Mouse (Mus musculus) Muller cell, postnatal 12 days (primary cell): ENCODE measurements around the gene Def8.
"Not testable (repeated sequence)": the region's sequence is repeated elsewhere in the genome, so short reads cannot be mapped to it uniquely, and the experiment has no call there.

Experiments
- DNase-seq: peaks from one replicate; pipeline ENCODE4 v3.0.0-alpha.2; 2015; ENCODE audit errors: inconsistent ontology term

Def8 gene

DNA sequence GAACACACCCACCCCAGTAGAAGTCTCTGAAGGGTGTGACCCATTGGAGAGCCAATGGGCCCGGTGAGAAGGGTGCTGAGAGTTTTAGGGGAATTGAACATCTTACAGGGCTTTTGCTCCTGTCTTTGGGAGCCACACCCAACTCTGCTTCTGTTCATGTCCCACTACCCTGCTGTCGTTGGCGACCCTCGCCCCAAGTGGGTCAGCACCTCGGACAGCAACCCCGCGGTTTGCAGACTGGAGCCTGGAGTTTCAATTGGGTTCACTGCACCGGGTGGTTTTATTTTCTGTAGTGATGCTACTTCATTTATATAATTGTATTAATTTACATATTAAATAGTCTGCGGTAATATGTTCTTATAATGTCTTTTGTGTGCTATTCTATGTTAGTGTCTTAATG, 9.1 kb upstream of the Def8 start:
- peak; percentile 14 for DNase-seq

DNA sequence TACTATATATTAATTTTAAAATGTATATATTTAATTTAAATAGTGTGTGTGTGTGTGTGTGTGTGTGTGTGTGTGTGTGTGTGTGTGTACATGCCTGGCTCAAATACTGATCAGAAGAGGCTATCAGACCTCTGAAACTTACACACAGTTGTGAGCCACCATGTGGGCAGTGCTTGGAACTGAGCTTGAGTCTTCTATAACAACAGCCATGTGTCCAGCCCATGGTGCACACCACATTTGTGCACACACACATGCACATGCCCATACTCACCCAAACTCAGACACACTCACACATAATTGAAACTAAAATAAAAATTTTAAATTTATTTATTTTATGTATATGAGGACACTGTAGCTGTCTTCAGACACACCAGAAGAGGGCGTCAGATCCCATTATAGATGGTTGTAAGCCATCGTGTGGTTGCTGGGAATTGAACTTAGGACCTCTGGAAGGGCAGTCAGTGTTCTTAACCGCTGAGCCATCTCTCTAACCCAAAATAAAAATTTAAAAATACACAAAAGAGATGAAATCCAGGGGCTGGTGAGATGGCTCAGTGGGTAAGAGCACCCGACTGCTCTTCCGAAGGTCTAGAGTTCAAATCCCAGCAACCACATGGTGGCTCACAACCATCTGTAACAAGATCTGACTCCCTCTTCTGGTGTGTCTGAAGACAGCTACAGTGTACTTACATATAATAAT, 8.2 kb upstream of the Def8 start:
- DNase-seq = not testable (repeated sequence)

DNA sequence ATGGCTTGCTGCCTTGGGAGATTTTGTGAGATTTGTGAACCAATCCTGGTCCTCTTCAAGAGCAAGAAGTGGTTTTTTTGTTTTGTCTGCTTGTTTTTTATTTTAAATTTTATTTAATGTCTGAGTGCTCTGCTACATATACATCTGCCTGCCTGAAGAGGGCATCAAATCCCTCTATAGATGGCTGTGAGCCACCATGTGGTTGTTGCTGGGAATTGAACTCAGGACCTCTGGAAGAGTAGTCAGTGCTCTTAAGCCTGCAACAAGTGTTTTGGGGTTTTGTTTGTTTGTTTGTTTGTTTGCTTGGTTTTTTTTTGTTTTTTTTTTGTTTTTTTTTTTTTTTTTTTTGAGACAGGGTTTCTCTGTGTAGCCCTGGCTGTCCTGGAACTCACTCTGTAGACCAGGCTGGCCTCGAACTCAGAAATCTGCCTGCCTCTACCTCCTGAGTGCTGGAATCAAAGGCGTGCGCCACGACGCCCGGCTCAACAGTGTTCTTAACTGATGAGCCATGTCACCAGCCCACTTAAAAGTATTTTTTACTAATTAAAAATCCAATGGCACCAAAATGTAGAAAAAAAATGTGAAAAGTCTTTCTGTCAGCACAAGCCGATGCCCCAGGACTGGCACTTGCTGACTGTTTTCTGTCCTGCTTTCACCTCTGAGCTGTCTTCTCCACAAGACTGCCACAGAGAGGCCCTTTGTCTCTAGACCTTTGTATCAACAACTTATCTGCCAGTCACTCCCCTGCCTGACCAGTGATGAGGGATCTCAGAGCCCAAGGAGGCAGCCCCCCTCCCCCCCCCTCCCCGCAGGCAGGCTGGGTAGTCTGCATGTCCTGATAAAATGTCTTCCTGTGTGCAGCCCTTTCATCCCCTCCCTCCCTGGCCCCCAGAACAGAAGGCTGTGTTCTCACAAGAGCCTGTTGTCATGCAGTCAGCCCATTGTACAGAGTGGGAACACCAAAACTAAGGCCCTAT, 7.1 kb upstream of the Def8 start:
- DNase-seq = no peak

DNA sequence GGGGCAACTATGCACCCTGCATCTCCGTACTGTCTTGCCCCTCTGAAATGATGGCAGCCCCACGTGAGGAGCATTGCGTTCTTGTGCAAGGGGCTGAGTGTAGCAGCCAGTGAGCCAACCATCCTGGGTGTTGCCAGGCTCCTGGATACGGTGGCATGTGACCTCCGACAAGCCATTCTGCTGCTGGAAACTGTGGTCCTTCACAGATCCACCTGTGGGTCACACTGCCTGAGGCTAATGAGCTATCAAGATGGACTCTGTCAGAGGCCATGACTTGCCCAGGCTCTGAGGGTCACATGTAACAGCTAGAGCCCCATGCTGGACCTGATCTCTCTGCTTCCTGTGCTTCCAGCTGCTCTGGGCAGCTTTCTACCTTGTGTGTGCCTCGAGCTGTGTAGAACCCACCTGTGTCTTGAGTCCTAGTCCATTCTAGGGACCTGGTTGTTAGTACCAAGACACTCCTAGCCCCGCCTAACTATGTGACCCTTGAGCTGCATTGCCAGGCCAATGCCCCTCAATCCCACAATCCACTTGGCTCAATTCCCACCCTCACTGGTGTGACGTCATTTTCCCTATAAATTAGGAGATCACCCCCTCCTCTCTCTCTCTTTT, 6.3 kb upstream of the Def8 start:
- DNase-seq = no peak

GRCm38 (mm10) chr8:123419711-123420110, 3.6 kb upstream of the Def8 start:
- no peak for DNase-seq

DNA sequence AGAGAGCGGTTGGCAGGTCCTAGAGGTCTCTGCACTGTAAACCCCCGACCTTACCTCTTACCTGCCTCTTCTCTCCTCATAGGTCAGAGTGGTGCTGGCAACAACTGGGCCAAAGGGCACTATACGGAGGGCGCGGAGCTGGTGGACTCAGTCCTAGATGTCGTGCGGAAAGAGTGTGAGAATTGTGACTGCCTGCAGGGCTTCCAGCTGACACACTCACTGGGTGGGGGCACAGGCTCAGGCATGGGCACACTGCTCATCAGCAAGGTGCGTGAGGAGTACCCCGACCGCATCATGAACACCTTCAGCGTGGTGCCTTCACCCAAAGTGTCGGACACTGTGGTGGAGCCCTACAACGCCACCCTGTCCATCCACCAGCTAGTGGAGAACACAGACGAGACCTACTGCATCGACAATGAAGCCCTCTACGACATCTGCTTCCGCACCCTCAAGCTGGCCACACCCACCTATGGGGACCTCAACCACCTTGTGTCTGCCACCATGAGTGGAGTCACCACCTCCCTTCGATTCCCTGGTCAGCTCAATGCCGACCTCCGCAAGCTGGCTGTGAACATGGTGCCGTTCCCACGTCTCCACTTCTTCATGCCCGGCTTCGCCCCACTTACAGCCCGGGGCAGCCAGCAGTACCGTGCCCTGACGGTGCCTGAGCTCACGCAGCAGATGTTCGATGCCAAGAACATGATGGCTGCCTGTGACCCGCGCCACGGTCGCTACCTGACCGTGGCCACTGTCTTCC, 2.6 kb upstream of the Def8 start:
- DNase-seq = no peak

DNA sequence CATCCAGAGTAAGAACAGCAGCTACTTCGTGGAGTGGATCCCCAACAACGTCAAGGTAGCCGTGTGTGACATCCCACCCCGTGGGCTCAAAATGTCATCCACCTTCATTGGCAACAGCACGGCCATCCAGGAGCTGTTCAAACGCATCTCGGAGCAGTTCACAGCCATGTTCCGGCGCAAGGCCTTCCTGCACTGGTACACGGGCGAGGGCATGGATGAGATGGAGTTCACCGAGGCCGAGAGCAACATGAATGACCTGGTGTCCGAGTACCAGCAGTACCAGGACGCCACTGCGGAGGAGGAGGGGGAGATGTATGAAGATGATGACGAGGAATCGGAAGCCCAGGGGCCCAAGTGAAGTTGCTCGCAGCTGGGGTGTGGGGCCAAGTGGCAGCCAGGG, 2.0 kb upstream of the Def8 start:
- no peak for DNase-seq

DNA sequence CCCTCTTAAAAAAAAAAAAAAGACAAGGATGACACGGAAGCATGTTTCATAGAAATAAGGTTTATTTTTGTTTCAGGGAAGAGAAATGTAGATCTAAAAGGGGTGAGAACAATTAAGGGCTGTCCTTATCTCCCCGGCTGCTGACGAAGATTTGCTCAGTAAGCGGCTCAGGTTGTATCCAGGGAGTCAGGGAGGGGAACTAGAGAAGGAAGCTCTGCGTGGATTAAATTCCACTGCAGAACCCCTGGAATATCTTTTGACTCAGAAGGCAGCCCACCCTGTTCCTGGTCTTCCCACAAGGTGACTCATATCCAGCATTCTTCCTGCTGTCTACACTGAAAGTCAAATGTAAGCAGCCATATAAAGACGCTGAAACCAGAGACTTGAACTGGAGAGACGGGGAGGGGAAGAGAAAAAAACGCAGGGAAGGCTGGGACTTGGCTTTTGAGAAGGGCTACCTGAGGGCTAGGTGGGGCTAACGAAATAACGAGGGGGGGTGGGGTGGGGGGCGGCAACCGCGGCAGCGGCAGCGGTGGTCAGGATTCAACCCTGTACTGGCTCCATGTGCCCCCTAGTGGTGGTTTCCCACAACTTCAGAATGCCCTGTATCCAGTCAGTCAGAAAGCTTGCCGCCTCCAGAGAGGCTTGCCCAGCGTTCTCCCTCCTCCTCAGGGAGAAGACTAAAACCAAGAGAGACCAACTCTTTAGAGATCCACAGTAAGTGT, 1.1 kb upstream of the Def8 start:
- peak; percentile 45 for DNase-seq

DNA sequence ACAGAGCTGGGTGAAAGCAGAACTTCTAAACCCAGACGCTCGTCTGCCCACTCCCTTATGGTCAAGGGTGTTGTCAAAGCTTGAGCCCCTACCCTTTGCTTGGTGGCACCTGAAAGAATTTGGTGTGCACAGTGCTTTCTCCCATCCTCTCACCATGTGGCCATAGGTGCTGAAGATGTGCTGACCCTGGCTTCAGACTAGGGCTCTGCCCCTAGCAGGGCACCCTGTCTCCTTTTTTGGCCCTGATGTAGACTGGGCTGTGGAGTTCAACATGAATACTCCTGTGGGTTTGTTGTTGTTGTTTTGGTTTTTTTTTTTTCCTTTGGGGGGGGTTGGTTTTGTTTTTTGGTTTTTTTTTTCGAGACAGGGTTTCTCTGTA, 557 bp upstream of the Def8 start:
- no peak for DNase-seq

- DNase-seq = no peak
Measured at GRCm38 (mm10) chr8:123426511-123427509, 3.5 kb downstream of the Def8 start.

- DNase-seq = no peak
Measured at GRCm38 (mm10) chr8:123427639-123428275, 4.4 kb downstream of the Def8 start.

DNA sequence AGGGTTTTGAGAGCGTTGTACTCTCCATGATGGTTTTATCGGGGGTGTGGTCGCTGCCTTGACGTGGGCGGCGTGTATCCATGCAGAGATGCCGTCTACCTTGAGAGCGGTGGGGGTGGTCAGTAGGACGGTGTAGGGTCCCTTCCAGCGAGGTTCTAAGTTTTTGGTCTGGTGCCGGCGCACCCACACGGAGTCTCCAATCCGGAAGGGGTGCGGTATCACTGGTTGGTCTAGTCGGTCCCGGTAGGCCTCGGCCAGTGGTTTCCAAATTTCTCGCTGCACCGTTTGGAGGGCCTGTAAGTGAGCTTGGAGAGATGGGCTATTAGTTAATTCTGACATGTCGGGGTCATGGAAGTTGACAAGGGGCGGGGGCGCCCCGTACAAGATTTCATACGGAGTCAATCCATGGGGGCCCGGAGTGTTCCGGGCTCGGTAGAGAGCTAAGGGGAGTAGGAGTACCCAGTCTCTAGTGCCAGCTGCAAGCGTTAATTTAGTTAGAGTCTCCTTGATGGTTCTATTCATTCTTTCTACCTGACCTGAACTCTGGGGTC, 5.1 kb downstream of the Def8 start:
- no peak for DNase-seq

GRCm38 (mm10) chr8:123428939-123429721, 5.8 kb downstream of the Def8 start:
- DNase-seq = no peak

GRCm38 (mm10) chr8:123429722-123430013, 6.3 kb downstream of the Def8 start:
- not testable (repeated sequence) for DNase-seq

GRCm38 (mm10) chr8:123430936-123431335, 7.6 kb downstream of the Def8 start:
- not testable (repeated sequence) for DNase-seq

GRCm38 (mm10) chr8:123431616-123432365, 8.5 kb downstream of the Def8 start:
- DNase-seq = no peak

GRCm38 (mm10) chr8:123432381-123432780, 9.1 kb downstream of the Def8 start:
- no peak for DNase-seq
